Mouse (Mus musculus) layer of hippocampus, postnatal 36 days (tissue): ENCODE data around the gene Lamp1. TPM values are rescaled to one million over a fixed set of nuclear protein-coding genes. Genes with fewer than 3 reads are reported as not detected.

Experiments used
- DNase-seq, 2 experiments: peaks; one replicate each; pipeline ENCODE4 v3.0.0; 2022
- microRNA-seq, 2 experiments: library from miRNA; unstranded; fragments of <30 nt; microRNA quantifications; one replicate each; pipeline ENCODE4 v1.2.0; 2021
- total RNA-seq, 2 experiments: library from RNA; stranded (reverse); gene quantifications; 2 replicates each; pipeline ENCODE4 v1.2.3; 2021

Gene Lamp1
- total RNA-seq, 2 experiments from 2014 or later: 267 to 270 TPM

GRCm38 (mm10) chr8:13201013-13201334 lies 42.0 kb downstream of the Lamp1 start:
- no peak for DNase-seq

- DNase-seq: no peak
Measured at GRCm38 (mm10) chr8:13202041-13202440, 43.1 kb downstream of the Lamp1 start.

- DNase-seq: no peak
Measured at GRCm38 (mm10) chr8:13202806-13203205, 43.8 kb downstream of the Lamp1 start.

- no peak for DNase-seq
Measured at GRCm38 (mm10) chr8:13203472-13203871, 44.5 kb downstream of the Lamp1 start.

GRCm38 (mm10) chr8:13204371-13205140 lies 45.6 kb downstream of the Lamp1 start:
- no peak for DNase-seq

GRCm38 (mm10) chr8:13205311-13205710 lies 46.4 kb downstream of the Lamp1 start:
- no peak for DNase-seq

GRCm38 (mm10) chr8:13206290-13206689 lies 47.3 kb downstream of the Lamp1 start:
- no peak for DNase-seq

GRCm38 (mm10) chr8:13208627-13209355 lies 49.8 kb downstream of the Lamp1 start:
- no peak for DNase-seq

GRCm38 (mm10) chr8:13209770-13210169 lies 50.8 kb downstream of the Lamp1 start:
- no peak for DNase-seq

GRCm38 (mm10) chr8:13213479-13214268 lies 54.7 kb downstream of the Lamp1 start:
- DNase-seq: peak; percentile 79 to 84

GRCm38 (mm10) chr8:13216386-13216785 lies 57.4 kb downstream of the Lamp1 start:
- no peak for DNase-seq

- DNase-seq: no peak
Measured at GRCm38 (mm10) chr8:13217093-13217492, 58.1 kb downstream of the Lamp1 start.

- no peak for DNase-seq
Measured at GRCm38 (mm10) chr8:13217986-13218385, 59.0 kb downstream of the Lamp1 start.

- DNase-seq: no peak
Measured at GRCm38 (mm10) chr8:13218441-13218840, 59.5 kb downstream of the Lamp1 start.

- DNase-seq: no peak
Measured at GRCm38 (mm10) chr8:13224426-13224825, 65.5 kb downstream of the Lamp1 start.

Small RNA genes lying within 50 kb of the gene (microRNA-seq; reads per million reads assigned to microRNA genes)
- gene Mir1968 (13.1 to 14.9 reads per million in 2 experiments), gene Mir7065 (0 to 0.21 reads per million in 2 experiments)

Other genes with a start within 250 kb of the Lamp1 start
- under 1 TPM in 1 of 2 experiments, not detected in 1; 0.17 TPM for gene F7, start 133.1 kb upstream of the Lamp1 start, total RNA-seq
- gene F10, start 121.9 kb upstream of the Lamp1 start, total RNA-seq: not detected
- gene Proz, start 98.2 kb upstream of the Lamp1 start, total RNA-seq: not detected
- gene Pcid2, start 53.7 kb upstream of the Lamp1 start, total RNA-seq: 10 to 100 TPM; 27.1 to 27.3 TPM
- 10 to 100 TPM; 59.1 to 66.8 TPM for gene Cul4a, start 53.5 kb upstream of the Lamp1 start, total RNA-seq
- gene Grtp1, start 41.5 kb downstream of the Lamp1 start, total RNA-seq: 1 to 10 TPM; 3.2 to 3.4 TPM
- 1 to 10 TPM in 1 of 2 experiments, under 1 TPM in 1; 0.27 to 1.3 TPM for gene Adprhl1, start 95.0 kb downstream of the Lamp1 start, total RNA-seq
- gene Dcun1d2, start 129.0 kb downstream of the Lamp1 start, total RNA-seq: 10 to 100 TPM; 37.2 to 38.9 TPM
- gene Tmco3, start 129.0 kb downstream of the Lamp1 start, total RNA-seq: 10 to 100 TPM; 41.4 to 45.0 TPM
- gene Tfdp1, start 179.6 kb downstream of the Lamp1 start, total RNA-seq: 10 to 100 TPM; 65.6 to 82.5 TPM
- not detected for gene Atp4b, start 237.7 kb downstream of the Lamp1 start, total RNA-seq
- gene Grk1, start 245.9 kb downstream of the Lamp1 start, total RNA-seq: not detected